Mouse (Mus musculus): ENCODE results near the gene Cyth1.

DNA sequence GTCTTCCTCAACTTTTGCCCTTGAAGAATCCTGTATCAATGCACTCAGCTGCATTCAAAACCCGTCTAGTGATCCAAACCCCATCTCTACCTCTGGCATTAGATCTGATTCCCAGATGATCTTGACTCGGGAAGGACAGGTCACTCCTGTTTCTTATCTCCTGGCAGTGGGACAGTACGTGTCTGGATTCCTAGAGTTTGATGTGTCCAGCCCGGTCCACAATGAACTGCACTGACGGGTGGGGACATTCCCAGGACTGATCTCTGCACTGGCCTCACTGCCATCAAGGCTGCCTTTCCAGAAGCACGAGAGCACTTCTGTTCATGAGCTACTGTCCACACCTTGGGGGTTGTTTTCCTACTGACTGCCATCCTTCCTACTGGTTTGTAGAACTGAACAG, 31.9 kb downstream of the Cyth1 start:
- no peak for TF ChIP-seq POLR2A (IDR thresholded peaks at IDR 0.05; ENCODE audit: insufficient read length, low read depth)
- TF ChIP-seq TCF12 (IDR thresholded peaks at IDR 0.05; ENCODE audit: insufficient read depth, poor library complexity, severe bottlenecking), result no peak
- TF ChIP-seq MYOG (IDR thresholded peaks at IDR 0.05; ENCODE audit: control insufficient read depth in 1 of 3, insufficient read depth in 1 of 3, insufficient read length in 2 of 3, low read depth in 2 of 3), result no peak
- TF ChIP-seq MAX (IDR thresholded peaks at IDR 0.05; ENCODE audit: low read depth), result no peak
- no peak for TF ChIP-seq USF1 (IDR thresholded peaks at IDR 0.05; ENCODE audit: low read depth)
- no peak for TF ChIP-seq POLR2AphosphoS2 (IDR thresholded peaks at IDR 0.05; ENCODE audit: insufficient read length, low read depth)
- no peak for TF ChIP-seq REST (IDR thresholded peaks at IDR 0.05; ENCODE audit: insufficient read depth, insufficient read length)
- TF ChIP-seq SRF (IDR thresholded peaks at IDR 0.05; ENCODE audit: control insufficient read depth, insufficient read length, low read depth), result no peak
- no peak for TF ChIP-seq CEBPB (IDR thresholded peaks at IDR 0.05; ENCODE audit: insufficient read depth, poor library complexity, severe bottlenecking)
- no peak for TF ChIP-seq TCF3 (IDR thresholded peaks at IDR 0.05; ENCODE audit: insufficient read length, low read depth)
- TF ChIP-seq E2F4 (IDR thresholded peaks at IDR 0.05; ENCODE audit: insufficient read depth), result no peak

Data from myocyte (in vitro differentiated cells).